Mouse (Mus musculus): ENCODE data around the gene Cuedc2.

DNA sequence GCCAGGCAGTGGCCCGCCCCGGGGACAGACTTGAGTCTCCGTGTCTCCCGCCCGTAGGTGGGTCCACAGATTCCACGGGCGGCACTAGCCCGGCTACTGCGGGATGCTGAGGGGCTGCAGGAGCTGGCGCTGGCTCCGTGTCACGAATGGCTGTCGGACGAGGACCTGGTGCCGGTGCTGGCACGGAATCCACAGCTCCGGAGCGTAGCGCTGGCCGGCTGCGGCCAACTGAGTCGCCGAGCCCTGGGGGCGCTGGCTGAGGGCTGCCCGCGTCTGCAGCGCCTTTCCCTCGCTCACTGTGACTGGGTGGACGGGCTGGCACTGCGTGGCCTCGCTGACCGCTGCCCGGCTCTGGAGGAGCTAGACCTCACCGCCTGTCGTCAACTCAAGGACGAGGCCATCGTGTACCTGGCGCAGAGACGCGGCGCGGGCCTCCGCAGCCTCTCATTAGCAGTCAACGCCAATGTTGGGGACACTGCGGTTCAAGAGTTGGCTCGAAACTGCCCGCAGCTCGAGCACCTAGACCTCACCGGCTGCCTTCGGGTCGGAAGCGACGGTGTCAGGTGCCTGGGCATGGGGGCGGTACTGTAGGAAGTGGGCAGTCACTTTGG is 9.4 kb downstream of the Cuedc2 start:
- no peak for TF ChIP-seq CTCF (IDR thresholded peaks at IDR 0.05; ENCODE audit: insufficient read depth, low read depth, low read length)
- TF ChIP-seq POLR2A (IDR thresholded peaks at IDR 0.05; ENCODE audit: insufficient read depth, low read depth, low read length), result no peak

All from olfactory bulb, adult 2 months (tissue).